Mouse (Mus musculus) ZHBTc4 (cell line): ENCODE data around the gene Olfr593.
"Not testable (repeated sequence)": the region's sequence is repeated elsewhere in the genome, so short reads cannot be mapped to it uniquely, and the experiment has no call there.

Source experiments
- DNase-seq: peaks from one replicate; pipeline ENCODE4 v3.0.0-alpha.2; 2011; ENCODE audit warnings: low read depth, low spot score

The Olfr593 gene

DNA sequence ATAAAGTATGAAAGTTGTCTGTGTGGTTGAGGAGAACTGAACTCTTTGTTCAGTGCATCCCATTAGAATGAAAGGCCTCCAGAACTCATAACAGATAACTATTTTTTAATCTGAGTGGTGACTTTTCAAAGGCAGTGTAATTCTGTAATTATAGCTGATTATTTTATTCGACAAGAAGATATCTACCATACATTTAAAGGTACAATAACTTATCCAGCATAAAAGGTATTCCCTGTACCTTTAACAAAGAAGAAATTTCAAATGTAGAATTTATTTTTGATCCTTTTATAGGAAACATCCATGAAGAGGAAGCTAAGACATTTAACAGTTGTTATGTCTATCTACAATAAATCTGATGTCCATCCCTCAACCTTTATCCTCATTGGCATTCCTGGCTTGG lies at the start of gene Olfr593:
Olfr593 (plus strand) TSS at position 301 of the 400 bp plus-strand sequence.
- DNase-seq = no peak

GRCm38 (mm10) chr7:103169697-103170096 lies 42.0 kb upstream of the Olfr593 start:
- DNase-seq = no peak

DNA sequence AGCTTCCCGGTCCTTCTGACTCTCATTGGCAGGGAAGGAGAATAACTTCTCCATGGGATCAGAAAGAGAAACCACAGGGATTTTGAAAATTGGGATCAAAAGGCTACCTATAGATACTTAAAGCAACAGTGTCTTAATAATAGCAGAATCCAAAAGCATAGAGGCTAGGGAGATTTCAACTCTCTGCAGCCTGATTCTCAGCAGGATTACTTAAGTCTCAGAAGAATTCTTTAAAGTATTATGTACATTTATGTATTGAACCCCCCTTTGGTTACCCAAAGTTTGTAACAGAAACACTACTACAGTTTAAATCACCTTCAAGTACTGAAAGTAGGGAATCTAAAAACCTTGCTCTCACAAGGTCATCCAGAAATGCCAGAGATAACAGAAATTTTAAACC lies 33.4 kb upstream of the Olfr593 start, which contains the start of gene Olfr591:
Olfr591 (minus strand) TSS at position 101 of the 400 bp plus-strand sequence.
- DNase-seq = no peak

GRCm38 (mm10) chr7:103184503-103184902 lies 27.2 kb upstream of the Olfr593 start, which contains the start of gene Olfr592:
Gene Olfr592, plus strand, starts transcription at chr7:103184803.
- DNase-seq = not testable (repeated sequence)

DNA sequence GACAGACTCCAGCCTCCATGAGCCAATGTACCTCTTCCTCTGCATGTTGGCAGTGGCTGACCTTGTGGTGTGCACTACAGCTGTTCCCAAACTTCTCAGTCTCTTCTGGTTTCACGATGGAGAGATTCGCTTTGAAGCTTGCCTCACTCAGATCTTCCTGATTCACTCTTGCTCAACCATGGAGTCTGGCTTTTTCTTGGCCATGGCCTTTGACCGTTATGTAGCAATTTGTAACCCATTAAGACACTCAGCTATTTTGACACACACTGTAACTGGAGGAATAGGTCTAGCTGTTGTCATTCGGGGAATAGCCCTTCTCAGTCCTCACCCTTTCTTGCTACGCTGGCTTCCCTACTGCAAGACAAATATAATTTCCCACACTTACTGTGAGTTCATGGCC lies 388 bp downstream of the Olfr593 start:
- not testable (repeated sequence) for DNase-seq

DNA sequence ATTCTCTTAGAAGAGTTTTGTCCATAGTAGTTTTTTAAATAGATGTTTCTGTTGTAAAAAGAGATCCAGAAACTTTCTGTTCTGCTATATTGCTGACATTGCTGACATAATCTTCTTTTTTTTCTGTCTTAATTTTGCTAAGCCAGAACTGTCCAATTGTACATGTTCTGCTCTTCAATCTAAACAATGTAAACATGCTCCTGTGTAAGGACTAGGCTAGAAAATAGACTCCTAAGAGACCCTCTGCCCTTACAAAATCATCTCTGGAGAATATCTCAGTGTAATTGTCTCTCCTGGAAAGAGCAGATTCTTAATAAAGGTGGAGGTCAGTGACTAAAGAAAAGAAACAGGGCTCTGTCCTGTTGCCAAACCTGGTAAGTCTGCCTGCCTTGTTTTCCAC lies 5.0 kb downstream of the Olfr593 start, which contains the start of gene Olfr594:
Olfr594 (plus strand) TSS at position 301 of the 400 bp plus-strand sequence.
- no peak for DNase-seq

DNA sequence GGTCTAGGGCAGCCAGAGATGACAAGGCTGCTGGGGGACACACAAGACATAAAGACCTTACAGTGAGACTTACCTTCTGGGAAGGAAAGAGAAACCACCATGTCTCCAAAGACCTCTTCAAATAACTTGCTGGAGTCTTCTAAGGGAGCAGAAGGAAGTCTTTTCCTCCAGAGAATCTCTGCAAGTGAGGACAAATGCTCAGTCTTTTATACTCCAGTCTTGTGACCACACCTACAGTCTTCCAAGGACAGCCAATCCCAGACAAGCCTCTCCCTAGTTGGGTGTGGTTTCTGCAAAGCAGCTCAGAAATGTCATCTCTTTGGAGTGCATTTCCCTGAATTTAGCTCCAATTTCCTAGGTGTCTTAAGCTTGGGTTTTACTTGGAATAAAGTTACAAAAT lies 40.7 kb downstream of the Olfr593 start, which contains the start of gene Usp17ld:
Usp17ld (minus strand) TSS at position 101 of the 400 bp plus-strand sequence.
- DNase-seq = not testable (repeated sequence)
